Mouse (Mus musculus): ENCODE results near the gene Cyp24a1. TPM values are rescaled to one million over a fixed set of nuclear protein-coding genes. Genes with fewer than 3 reads are reported as not detected.
A peak's percentile ranks its signal among the peaks of the same experiment; 100 is the strongest.

Gene Cyp24a1
- total RNA-seq, 2 experiments from 2014 or later = not detected

GRCm38 (mm10) chr2:170450933-170451332 lies 46.0 kb downstream of the Cyp24a1 start:
- TF ChIP-seq CTCF (IDR thresholded peaks at IDR 0.05) = peak; percentile 79
- peak; percentile 76 for DNase-seq
- Histone ChIP-seq H3K27ac (no peak overlapping the region), H3K4me3 (no peak overlapping the region)
- intact Hi-C loops (cut with DNase I) = loop anchor here (1.0 kb wide), 1 partner anchor 57 kb away; no protein-coding TSS in a partner anchor

GRCm38 (mm10) chr2:170447651-170448050 lies 49.3 kb downstream of the Cyp24a1 start:
- no peak for DNase-seq
- Histone ChIP-seq H3K27ac (no peak overlapping the region), H3K4me3 (no peak overlapping the region)
- intact Hi-C loops (cut with DNase I) = no loop called here
- no peak for TF ChIP-seq CTCF (IDR thresholded peaks at IDR 0.05)

- TF ChIP-seq CTCF (IDR thresholded peaks at IDR 0.05) = no peak
- DNase-seq = no peak
- intact Hi-C loops (cut with DNase I) = no loop called here
- Histone ChIP-seq H3K27ac (no peak overlapping the region), H3K4me3 (no peak overlapping the region)
Observed at GRCm38 (mm10) chr2:170446843-170447383, 50.0 kb downstream of the Cyp24a1 start.

DNA sequence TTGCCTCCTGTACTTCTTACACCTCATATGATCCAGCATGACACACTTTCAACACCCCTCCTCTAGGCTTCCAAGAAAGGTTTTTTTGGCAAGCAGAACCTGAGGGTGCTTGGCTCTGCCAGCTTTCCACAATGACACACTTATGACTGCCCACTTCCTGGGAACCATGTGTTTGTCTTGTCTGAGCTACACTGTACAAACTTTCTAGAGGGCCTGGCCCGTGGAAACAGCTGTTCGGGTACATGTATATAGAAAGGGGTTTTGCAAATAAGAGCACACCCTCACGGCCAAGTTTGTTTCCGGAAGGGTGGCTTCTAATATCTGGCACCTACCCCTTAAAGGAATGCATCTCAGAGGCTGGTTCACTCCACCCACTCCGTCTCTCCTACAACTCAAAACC lies 51.1 kb downstream of the Cyp24a1 start:
- Histone ChIP-seq H3K4me3 (no peak overlapping the region), H3K27ac (no peak overlapping the region)
- intact Hi-C loops (cut with DNase I) = no loop called here
- no peak for TF ChIP-seq CTCF (IDR thresholded peaks at IDR 0.05)
- DNase-seq = no peak

- peak; percentile 48 for TF ChIP-seq CTCF (IDR thresholded peaks at IDR 0.05)
- no peak overlapping the region for H3K4me3 ChIP-seq
- intact Hi-C loops (cut with DNase I) = no loop called here
- DNase-seq = no peak
- no peak overlapping the region for H3K27ac ChIP-seq
Observed at GRCm38 (mm10) chr2:170442535-170442934, 54.4 kb downstream of the Cyp24a1 start.

DNA sequence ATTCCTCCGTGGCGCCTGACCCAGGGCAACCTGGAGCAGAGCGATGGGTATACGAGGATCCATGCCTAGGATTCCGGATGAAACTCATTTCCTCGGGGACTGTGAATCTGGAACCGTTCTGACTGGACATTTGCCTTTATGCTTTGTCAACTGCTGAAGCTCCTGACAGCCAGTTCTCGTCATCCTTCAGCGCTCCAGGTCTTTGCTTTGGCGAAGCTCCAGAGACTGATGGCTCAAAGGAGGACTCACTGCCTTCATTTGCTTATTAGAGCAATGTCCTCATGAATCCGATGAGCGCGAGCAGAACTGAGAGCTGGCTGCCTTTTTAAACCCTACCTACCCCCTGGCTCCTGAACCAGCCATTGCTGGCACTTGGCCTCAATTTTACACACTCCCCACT lies 58.2 kb downstream of the Cyp24a1 start:
- no peak for TF ChIP-seq CTCF (IDR thresholded peaks at IDR 0.05)
- intact Hi-C loops (cut with DNase I) = no loop called here
- no peak for DNase-seq
- H3K4me3 ChIP-seq = no peak overlapping the region
- no peak overlapping the region for H3K27ac ChIP-seq

- no peak overlapping the region for H3K27ac ChIP-seq
- DNase-seq = no peak
- intact Hi-C loops (cut with DNase I) = no loop called here
- H3K4me3 ChIP-seq = no peak overlapping the region
- TF ChIP-seq CTCF (IDR thresholded peaks at IDR 0.05) = no peak
Observed at GRCm38 (mm10) chr2:170436204-170436603, 60.7 kb downstream of the Cyp24a1 start.

Other genes with a start within 250 kb of the Cyp24a1 start
- under 1 TPM; 0.50 to 0.89 TPM for gene Bcas1, start 69.3 kb downstream of the Cyp24a1 start, total RNA-seq (2021)
- 10 to 100 TPM; 11.8 to 14.4 TPM for gene Pfdn4, start 717 bp downstream of the Cyp24a1 start, total RNA-seq (2021)
- gene 4930470P17Rik, start 104.9 kb upstream of the Cyp24a1 start, total RNA-seq (2021) = not detected
- gene Dok5, start 234.7 kb upstream of the Cyp24a1 start, total RNA-seq (2021) = 1 to 10 TPM; 2.9 to 3.8 TPM